19 mouse cellular contexts compared by ENCODE assay signal in the genomic region with DNA sequence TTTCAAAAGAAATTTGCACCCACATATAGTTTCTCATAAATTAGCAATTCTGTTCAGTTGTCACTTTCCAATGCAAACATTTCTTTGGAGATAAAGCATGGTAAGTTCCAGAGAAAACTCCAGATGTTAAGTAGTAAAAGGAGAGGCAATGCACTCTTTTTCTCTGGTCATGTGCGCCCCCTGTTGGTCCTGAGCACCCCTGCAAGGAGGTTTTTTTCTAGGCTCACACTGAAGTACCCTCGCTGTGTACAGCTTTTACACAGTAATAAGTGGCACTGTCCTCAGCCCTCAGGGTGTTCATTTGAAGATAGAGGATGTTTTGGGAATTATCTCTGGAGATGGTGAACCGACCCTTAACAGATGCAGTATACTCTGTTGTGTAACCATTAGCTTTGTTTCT.
DNase-seq lines count a peak whose midpoint lies in the region; ATAC-seq and TF ChIP-seq lines count a peak whose summit lies in the region.
"Had no signal": no experiment of that assay in that cellular context is flagged by ENCODE, and none has a peak within 500 bp of the region (broad histone marks: within the 10 kb centered on the region; RNA-seq: fewer than 3 reads in every experiment).

No protein-coding gene starts in this region.

- TF ChIP-seq CTCF in bone marrow macrophage, adult 2 months (IDR thresholded peaks at IDR 0.05; ENCODE audit: low read depth, low read length) = peak; percentile 45; the same call in 1 of the 2 replicates
- TF ChIP-seq CTCF in small intestine, adult 2 months (IDR thresholded peaks at IDR 0.05; ENCODE audit: extremely low read depth, insufficient read length, insufficient replicate concordance, low read depth, low read length) = peak; percentile 13; the same call in 1 of the 2 replicates
- no peak for TF ChIP-seq CTCF in lung, postnatal 0 days (IDR thresholded peaks at IDR 0.05)

- no peak overlapping the region for H3K4me2 ChIP-seq in lung, postnatal 0 days (replicated peaks; ENCODE audit: low read depth, low read length)
- H3K4me2 ChIP-seq: heart, embryonic 13.5 days; hindbrain, embryonic 13.5 days; limb, embryonic 13.5 days; neural tube, embryonic 12.5 days had no signal

- WGBS in small intestine, adult 2 months = 29% methylated on average over 3 of the region's 3 CpGs
- WGBS in lung, postnatal 0 days = 24% methylated on average over 3 of the region's 3 CpGs

- no peaks in the 10 kb centered on the region for H3K27me3 ChIP-seq in small intestine, adult 2 months (ENCODE audit: control insufficient read depth, insufficient read depth, low read length)
- no peaks in the 10 kb centered on the region for H3K27me3 ChIP-seq in lung, postnatal 0 days (replicated peaks; ENCODE audit: insufficient read depth, low read length)
- H3K27me3 ChIP-seq: heart, embryonic 13.5 days; hindbrain, embryonic 13.5 days; limb, embryonic 13.5 days; neural tube, embryonic 12.5 days had no signal

- no peaks in the 10 kb centered on the region for H3K4me1 ChIP-seq in bone marrow macrophage, adult 2 months (ENCODE audit: control insufficient read depth, insufficient read depth, low read length)
- H3K4me1 ChIP-seq in small intestine, adult 2 months (ENCODE audit: control insufficient read depth, insufficient read depth, insufficient read length, low read length) = no peaks in the 10 kb centered on the region
- H3K4me1 ChIP-seq in lung, postnatal 0 days (ENCODE audit: insufficient read depth, low read depth, low read length) = no peaks in the 10 kb centered on the region
- H3K4me1 ChIP-seq: heart, embryonic 13.5 days; hindbrain, embryonic 13.5 days; limb, embryonic 13.5 days; neural tube, embryonic 12.5 days had no signal

- no peaks in the 10 kb centered on the region for H3K36me3 ChIP-seq in small intestine, adult 2 months (ENCODE audit: control insufficient read depth, insufficient read depth, low read length)
- H3K36me3 ChIP-seq in lung, postnatal 0 days (ENCODE audit: insufficient read depth, low read length) = no peaks in the 10 kb centered on the region
- H3K36me3 ChIP-seq: heart, embryonic 13.5 days; hindbrain, embryonic 13.5 days; limb, embryonic 13.5 days; neural tube, embryonic 12.5 days had no signal

- H3K4me3 ChIP-seq in bone marrow macrophage, adult 2 months (ENCODE audit: insufficient read depth, low read length) = no peak overlapping the region
- H3K4me3 ChIP-seq in small intestine, adult 2 months (ENCODE audit: low read depth, low read length) = no peak overlapping the region
- H3K4me3 ChIP-seq in lung, postnatal 0 days (ENCODE audit: low read depth, low read length) = no peak overlapping the region
- H3K4me3 ChIP-seq: heart, embryonic 13.5 days; hindbrain, embryonic 13.5 days; limb, embryonic 13.5 days; neural tube, embryonic 12.5 days had no signal

- no peak for TF ChIP-seq EP300 in lung, postnatal 0 days (IDR thresholded peaks at IDR 0.05)

- no peak for TF ChIP-seq POLR2A in bone marrow macrophage, adult 2 months (IDR thresholded peaks at IDR 0.05; ENCODE audit: borderline replicate concordance, low read depth, low read length)
- TF ChIP-seq POLR2A in small intestine, adult 2 months (IDR thresholded peaks at IDR 0.05; ENCODE audit: low read depth, low read length) = no peak

- H3K27ac ChIP-seq in bone marrow macrophage, adult 2 months (ENCODE audit: insufficient read depth, low read depth, low read length) = no peak overlapping the region
- H3K27ac ChIP-seq in small intestine, adult 2 months (ENCODE audit: insufficient read depth, low read depth, low read length) = no peak overlapping the region
- no peak overlapping the region for H3K27ac ChIP-seq in lung, postnatal 0 days (ENCODE audit: low read length)
- H3K27ac ChIP-seq: heart, embryonic 13.5 days; hindbrain, embryonic 13.5 days; limb, embryonic 13.5 days; liver, embryonic 14.5 days; neural tube, embryonic 12.5 days had no signal

- H3K9ac ChIP-seq in lung, postnatal 0 days (replicated peaks; ENCODE audit: low read depth) = no peak overlapping the region
- H3K9ac ChIP-seq: heart, embryonic 13.5 days; hindbrain, embryonic 13.5 days; limb, embryonic 13.5 days; liver, embryonic 14.5 days; neural tube, embryonic 12.5 days had no signal

- peak; percentile 5 to 28 for DNase-seq in spleen, postnatal 10 days (ENCODE audit: low spot score in 2 of 2)
- no peak for DNase-seq in spleen, postnatal 36 days (ENCODE audit: low spot score in 2 of 2)
- DNase-seq in thymus, postnatal 4 days = peak; percentile 66
- DNase-seq in lung, postnatal 0 days (ENCODE audit: low spot score) = no peak
- DNase-seq in gastrocnemius, postnatal 10 days = no peak
- no peak for DNase-seq in frontal cortex, postnatal 10 days (ENCODE audit: low spot score in 2 of 2)
- DNase-seq: cerebellum, adult 9-10 months; embryo, embryonic 11 days; layer of hippocampus, postnatal 36 days; lung, postnatal 10 days; right cerebral cortex, adult 18-20 months had no signal

- ATAC-seq in lung, postnatal 0 days = no peak
- ATAC-seq: forebrain, embryonic 16.5 days had no signal

- no peaks in the 10 kb centered on the region for H3K9me3 ChIP-seq in lung, postnatal 0 days (ENCODE audit: low read length)

Comparison
In these comparisons a context has a peak if more than half of its experiments do, and no peak if none do; other contexts are left out.
1. DNase-seq: peak in spleen, postnatal 10 days (2 of 2) and thymus, postnatal 4 days (single experiment); none in spleen, postnatal 36 days (0 of 2), lung, postnatal 0 days (single experiment), gastrocnemius, postnatal 10 days (single experiment) and frontal cortex, postnatal 10 days (0 of 2).